9 mouse cellular contexts compared by ENCODE assay signal in genomic region chr5:104374308-104374660, GRCm38 (mm10). TPM values are rescaled to one million over a fixed set of nuclear protein-coding genes. Genes with fewer than 3 reads are reported as not detected.
A peak's percentile ranks its signal among the peaks of the same experiment; 100 is the strongest.
DNase-seq lines count a peak whose midpoint lies in the region; ATAC-seq and TF ChIP-seq lines count a peak whose summit lies in the region.
"Had no signal": no experiment of that assay in that cellular context is flagged by ENCODE, and none has a peak within 500 bp of the region (broad histone marks: within the 10 kb centered on the region; RNA-seq: fewer than 3 reads in every experiment).

No protein-coding gene starts in this region.

- TF ChIP-seq EP300 in heart, postnatal 0 days (IDR thresholded peaks at IDR 0.05; ENCODE audit: low read depth), result no peak

- no peak overlapping the region for H3K4me2 ChIP-seq in heart, postnatal 0 days (ENCODE audit: low read depth, low read length)
- no peak overlapping the region for H3K4me2 ChIP-seq in liver, embryonic 11.5 days
- H3K4me2 ChIP-seq in stomach, embryonic 15.5 days, result peak overlapping the region; percentile 1; the same call in 1 of the 2 replicates
- H3K4me2 ChIP-seq in hindbrain, embryonic 14.5 days (replicated peaks), result no peak overlapping the region
- no peak overlapping the region for H3K4me2 ChIP-seq in neural tube, embryonic 15.5 days

- no peak overlapping the region for H3K4me3 ChIP-seq in heart, postnatal 0 days (ENCODE audit: low read depth, low read length)
- no peak overlapping the region for H3K4me3 ChIP-seq in liver, embryonic 11.5 days (ENCODE audit: low read depth, low read length)
- no peak overlapping the region for H3K4me3 ChIP-seq in stomach, embryonic 15.5 days (replicated peaks)
- H3K4me3 ChIP-seq in hindbrain, embryonic 14.5 days (replicated peaks; ENCODE audit: low read length), result no peak overlapping the region
- H3K4me3 ChIP-seq in neural tube, embryonic 15.5 days (replicated peaks), result no peak overlapping the region

- H3K9ac ChIP-seq in heart, postnatal 0 days (replicated peaks; ENCODE audit: low read depth, low read length), result no peak overlapping the region
- no peak overlapping the region for H3K9ac ChIP-seq in liver, embryonic 11.5 days (ENCODE audit: low read depth, low read length)
- H3K9ac ChIP-seq in stomach, embryonic 15.5 days, result no peak overlapping the region
- no peak overlapping the region for H3K9ac ChIP-seq in hindbrain, embryonic 14.5 days
- H3K9ac ChIP-seq in neural tube, embryonic 15.5 days (replicated peaks), result no peak overlapping the region

- H3K4me1 ChIP-seq in heart, postnatal 0 days (ENCODE audit: control insufficient read depth, insufficient read depth), result peaks cover 11% of the 10 kb centered on the region; the same call in 1 of the 2 replicates
- no peaks in the 10 kb centered on the region for H3K4me1 ChIP-seq in liver, embryonic 11.5 days (replicated peaks; ENCODE audit: control insufficient read depth, insufficient read depth, low read length)
- H3K4me1 ChIP-seq in stomach, embryonic 15.5 days, result peaks cover 5% of the 10 kb centered on the region; the same call in 1 of the 2 replicates
- H3K4me1 ChIP-seq in hindbrain, embryonic 14.5 days (replicated peaks; ENCODE audit: control insufficient read depth, insufficient read depth, low read length), result no peaks in the 10 kb centered on the region
- H3K4me1 ChIP-seq in neural tube, embryonic 15.5 days, result 0 out of 2 replicates have a peak, but pooled peaks cover 3% of the 10 kb centered on the region

- no peaks in the 10 kb centered on the region for H3K27me3 ChIP-seq in heart, postnatal 0 days (ENCODE audit: control insufficient read depth, insufficient read depth, low read length)
- H3K27me3 ChIP-seq in liver, embryonic 11.5 days (replicated peaks; ENCODE audit: control insufficient read depth, insufficient read depth, low read length), result no peaks in the 10 kb centered on the region
- H3K27me3 ChIP-seq in stomach, embryonic 15.5 days (replicated peaks), result no peaks in the 10 kb centered on the region
- H3K27me3 ChIP-seq in hindbrain, embryonic 14.5 days (ENCODE audit: control insufficient read depth, insufficient read depth, low read length), result no peaks in the 10 kb centered on the region
- no peaks in the 10 kb centered on the region for H3K27me3 ChIP-seq in neural tube, embryonic 15.5 days (replicated peaks)
- H3K27me3 ChIP-seq: megakaryocyte, embryonic 14.5 days had no signal

- DNase-seq in cerebellum, postnatal 10 days, result peak; percentile 42 to 47
- peak; percentile 89 to 90 for DNase-seq in adrenal gland, postnatal 36 days
- DNase-seq in heart, postnatal 0 days (ENCODE audit: low spot score), result peak; percentile 53
- no peak for DNase-seq in liver, embryonic 11.5 days (ENCODE audit: low spot score)
- DNase-seq in hindbrain, embryonic 14.5 days (ENCODE audit: low spot score), result no peak

- 29% methylated on average over 6 of the region's 6 CpGs for WGBS in heart, postnatal 0 days
- 74% methylated on average over 6 of the region's 6 CpGs for WGBS in liver, embryonic 11.5 days
- 28% methylated on average over 6 of the region's 6 CpGs for WGBS in stomach, embryonic 15.5 days
- WGBS in hindbrain, embryonic 14.5 days, result 86% methylated on average over 6 of the region's 6 CpGs
- 81% methylated on average over 6 of the region's 6 CpGs for WGBS in neural tube, embryonic 15.5 days

- H3K36me3 ChIP-seq in heart, postnatal 0 days (replicated peaks; ENCODE audit: control insufficient read depth, insufficient read depth, low read length), result no peaks in the 10 kb centered on the region
- H3K36me3 ChIP-seq in liver, embryonic 11.5 days (ENCODE audit: control insufficient read depth, insufficient read depth, low read length), result no peaks in the 10 kb centered on the region
- no peaks in the 10 kb centered on the region for H3K36me3 ChIP-seq in stomach, embryonic 15.5 days
- no peaks in the 10 kb centered on the region for H3K36me3 ChIP-seq in hindbrain, embryonic 14.5 days (replicated peaks; ENCODE audit: control insufficient read depth, insufficient read depth)
- no peaks in the 10 kb centered on the region for H3K36me3 ChIP-seq in neural tube, embryonic 15.5 days

- ATAC-seq in cerebellum, adult (ENCODE audit: insufficient number of reproducible peaks, low FRiP score, low TSS enrichment), result no peak
- ATAC-seq in heart, postnatal 0 days (ENCODE audit: insufficient read depth, low read depth), result peak; percentile 88
- ATAC-seq in liver, embryonic 11.5 days (replicated peaks; ENCODE audit: low FRiP score), result peak; percentile 45; the same call in 1 of the 2 replicates
- peak; percentile 68; the same call in 1 of the 2 replicates for ATAC-seq in stomach, embryonic 15.5 days (ENCODE audit: insufficient read depth, low FRiP score, low read depth)
- ATAC-seq in hindbrain, embryonic 14.5 days (ENCODE audit: low FRiP score), result no peak
- ATAC-seq in neural tube, embryonic 15.5 days (ENCODE audit: low FRiP score), result no peak

- no peak for TF ChIP-seq CTCF in heart, postnatal 0 days (IDR thresholded peaks at IDR 0.05; ENCODE audit: low read depth)

- H3K27ac ChIP-seq in heart, postnatal 0 days (ENCODE audit: low read depth), result peak overlapping the region; percentile 18; the same call in 1 of the 2 replicates
- H3K27ac ChIP-seq in liver, embryonic 11.5 days (ENCODE audit: low read depth, low read length), result no peak overlapping the region
- no peak overlapping the region for H3K27ac ChIP-seq in stomach, embryonic 15.5 days
- no peak overlapping the region for H3K27ac ChIP-seq in hindbrain, embryonic 14.5 days
- no peak overlapping the region for H3K27ac ChIP-seq in neural tube, embryonic 15.5 days (replicated peaks)

- no peaks in the 10 kb centered on the region for H3K9me3 ChIP-seq in heart, postnatal 0 days (replicated peaks; ENCODE audit: control insufficient read depth, low read length)
- H3K9me3 ChIP-seq in liver, embryonic 11.5 days (ENCODE audit: control insufficient read depth, low read length), result no peaks in the 10 kb centered on the region
- H3K9me3 ChIP-seq in stomach, embryonic 15.5 days, result no peaks in the 10 kb centered on the region
- H3K9me3 ChIP-seq in hindbrain, embryonic 14.5 days (ENCODE audit: control insufficient read depth, low read length), result no peaks in the 10 kb centered on the region
- no peaks in the 10 kb centered on the region for H3K9me3 ChIP-seq in neural tube, embryonic 15.5 days (replicated peaks)

RNA-seq across cellular contexts. Expression of gene Mepe, which starts 49.2 kb away (rescaled TPM):
- total RNA-seq in adrenal gland, postnatal 36 days (2021), result not detected
- not detected in 2 replicates for total RNA-seq in heart, postnatal 0 days (2014; rRNA removed; ENCODE audit: low replicate concordance)
- polyA plus RNA-seq in heart, postnatal 0 days (2015; fragmentation: Nextera tagmentation; extraction: Ambion mirVana), result not detected in 2 replicates
- not detected in 2 replicates for polyA plus RNA-seq in liver, embryonic 11.5 days (2014; fragmentation: Nextera tagmentation; extraction: Ambion mirVana)
- not detected in 2 replicates for polyA plus RNA-seq in stomach, embryonic 15.5 days (2015; fragmentation: Nextera tagmentation; extraction: Ambion mirVana)
- not detected in 2 replicates for polyA plus RNA-seq in hindbrain, embryonic 14.5 days (2014; fragmentation: Nextera tagmentation; extraction: Ambion mirVana)
- polyA plus RNA-seq in neural tube, embryonic 15.5 days (2015; fragmentation: Nextera tagmentation; extraction: Ambion mirVana), result not detected in 2 replicates

Comparison
In these comparisons a context has a peak if more than half of its experiments do, and no peak if none do; other contexts are left out.
1. DNase-seq: peak in cerebellum, postnatal 10 days (2 of 2), adrenal gland, postnatal 36 days (2 of 2) and heart, postnatal 0 days (single experiment); none in liver, embryonic 11.5 days (single experiment) and hindbrain, embryonic 14.5 days (single experiment).
2. ATAC-seq: peak in heart, postnatal 0 days (single experiment), liver, embryonic 11.5 days (single experiment) and stomach, embryonic 15.5 days (single experiment); none in cerebellum, adult (single experiment), hindbrain, embryonic 14.5 days (single experiment) and neural tube, embryonic 15.5 days (single experiment).